Mouse (Mus musculus): ENCODE measurements around the gene Gpr152.
"Not testable (repeated sequence)": the region's sequence is repeated elsewhere in the genome, so short reads cannot be mapped to it uniquely, and the experiment has no call there.

Gpr152 gene

DNA sequence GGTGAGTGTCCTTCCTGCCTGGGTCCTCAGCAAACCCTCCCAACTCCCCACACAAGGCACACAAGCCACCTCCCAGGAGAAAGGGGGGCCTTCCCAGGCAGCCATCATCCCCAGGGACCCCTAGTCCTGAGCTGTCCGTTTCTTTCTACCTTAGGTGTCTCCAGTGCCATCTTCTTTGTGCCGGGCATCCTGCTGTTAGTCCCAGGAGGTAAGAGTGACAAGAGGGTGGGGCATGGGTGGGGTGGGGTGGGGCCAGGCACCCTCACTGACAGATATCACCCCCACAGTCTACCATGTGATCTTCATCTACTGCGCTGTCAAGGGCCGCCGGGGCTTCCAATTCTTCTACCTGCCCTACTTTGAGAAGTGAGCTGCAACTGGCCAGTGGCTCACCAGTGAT is 8.5 kb upstream of the Gpr152 start:
- DNase-seq = no peak

- peak; percentile 12 for DNase-seq
These were observed 7.8 kb upstream of the Gpr152 start for GRCm38 (mm10) chr19:4131768-4132167.

DNA sequence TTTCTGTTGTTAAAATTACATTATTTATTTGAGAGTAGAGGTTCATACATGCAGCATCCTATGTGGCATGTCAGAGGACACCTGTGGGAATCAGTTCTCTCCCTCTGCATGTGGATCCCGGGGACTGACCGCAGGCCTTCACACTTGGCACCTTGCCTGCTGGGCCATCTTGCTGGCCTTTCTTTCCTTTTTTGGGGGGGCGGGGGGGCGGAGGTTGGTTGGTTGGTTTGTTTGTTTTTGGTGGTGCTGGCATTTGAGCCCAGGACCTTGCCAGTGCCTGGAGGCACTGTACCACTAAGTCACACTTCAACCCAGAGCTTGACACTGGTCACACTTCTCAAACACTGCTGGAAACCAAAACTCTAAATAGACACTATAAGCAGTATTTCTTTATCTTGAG is 5.2 kb upstream of the Gpr152 start:
- DNase-seq = no peak

DNA sequence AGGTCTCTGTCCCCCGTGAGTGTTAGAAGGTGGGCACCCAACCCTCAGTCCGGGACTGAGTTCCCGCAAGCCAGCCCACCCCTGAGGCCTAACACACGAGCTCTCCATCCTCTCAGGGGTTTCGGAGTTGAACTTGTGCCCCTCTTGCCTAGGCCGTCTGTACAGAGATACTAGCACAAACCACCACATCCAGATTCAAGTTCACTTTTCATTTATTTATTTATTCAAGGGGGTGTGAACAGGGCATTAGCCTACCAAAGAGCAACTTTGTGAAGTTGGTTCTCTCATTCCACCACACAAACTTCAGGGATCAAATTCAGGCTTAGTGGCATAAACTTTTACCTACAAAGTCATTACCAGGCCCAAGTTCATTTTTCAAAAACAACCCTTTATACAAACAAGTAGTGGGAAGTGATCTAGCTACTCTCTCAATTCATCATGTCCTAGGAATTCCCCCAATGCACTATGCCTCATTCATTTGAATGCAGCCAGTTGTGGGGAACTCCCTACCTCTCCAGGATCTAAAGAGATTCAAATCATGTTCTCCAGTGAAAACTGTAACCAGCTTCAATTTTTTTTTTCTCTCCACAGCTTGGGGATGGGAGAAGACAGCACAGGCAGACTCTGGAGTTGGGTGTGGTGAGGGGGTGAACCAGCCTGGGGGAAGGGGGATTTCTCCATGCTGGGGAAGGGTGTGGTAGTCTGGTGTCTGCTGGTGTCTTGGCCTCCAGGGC is 4.2 kb upstream of the Gpr152 start:
- DNase-seq = not testable (repeated sequence)

- peak; percentile 30 for DNase-seq
These were observed 3.6 kb upstream of the Gpr152 start for GRCm38 (mm10) chr19:4135963-4136345.

GRCm38 (mm10) chr19:4136463-4136862 is 3.1 kb upstream of the Gpr152 start:
- DNase-seq = no peak

DNA sequence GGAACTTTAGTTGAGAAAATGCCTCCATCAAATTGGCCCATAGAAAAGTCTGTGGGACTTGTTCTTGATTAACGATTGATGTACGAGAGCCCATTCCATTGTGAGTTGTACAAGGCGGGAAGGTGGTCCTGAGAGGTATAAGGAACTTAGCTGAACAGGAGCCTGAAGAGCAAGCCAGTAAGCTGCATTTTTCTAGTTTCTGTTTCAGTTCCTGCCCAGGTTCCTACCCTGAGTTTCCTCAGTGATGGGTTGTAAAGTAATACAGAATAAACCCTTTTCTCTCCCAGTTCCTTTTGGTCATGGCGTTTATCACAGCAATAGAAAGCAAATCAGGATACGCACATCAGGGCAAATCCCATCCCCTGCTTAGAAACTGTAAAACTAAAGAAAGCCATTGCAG is 1.7 kb upstream of the Gpr152 start:
- DNase-seq = no peak

DNA sequence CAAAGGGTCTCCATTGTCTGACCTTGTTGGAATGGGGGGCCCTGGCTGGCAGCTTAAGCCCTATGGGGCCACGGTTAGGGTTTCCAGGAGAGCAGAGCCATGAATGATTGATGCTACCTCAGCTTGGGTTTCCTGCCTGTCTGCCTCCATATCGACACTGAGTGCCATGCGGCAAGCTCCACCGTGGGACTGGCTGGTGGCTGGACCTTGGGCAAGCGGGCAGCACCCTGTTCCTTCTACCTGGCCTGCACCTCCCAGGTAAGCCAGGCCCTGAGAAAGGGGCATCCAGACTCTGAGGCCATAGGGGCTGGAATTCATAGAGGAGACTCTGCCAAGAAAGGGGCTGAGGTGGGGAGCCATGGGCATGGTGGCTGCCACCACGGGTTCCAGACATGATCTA is 560 bp downstream of the Gpr152 start:
- no peak for DNase-seq

- DNase-seq = no peak
These were observed 3.0 kb downstream of the Gpr152 start for GRCm38 (mm10) chr19:4142416-4143173.

GRCm38 (mm10) chr19:4143759-4144268 is 4.2 kb downstream of the Gpr152 start, which contains the start of gene Cabp4:
TSS of gene Cabp4 (minus strand) at chr19:4144033.
- no peak for DNase-seq

DNA sequence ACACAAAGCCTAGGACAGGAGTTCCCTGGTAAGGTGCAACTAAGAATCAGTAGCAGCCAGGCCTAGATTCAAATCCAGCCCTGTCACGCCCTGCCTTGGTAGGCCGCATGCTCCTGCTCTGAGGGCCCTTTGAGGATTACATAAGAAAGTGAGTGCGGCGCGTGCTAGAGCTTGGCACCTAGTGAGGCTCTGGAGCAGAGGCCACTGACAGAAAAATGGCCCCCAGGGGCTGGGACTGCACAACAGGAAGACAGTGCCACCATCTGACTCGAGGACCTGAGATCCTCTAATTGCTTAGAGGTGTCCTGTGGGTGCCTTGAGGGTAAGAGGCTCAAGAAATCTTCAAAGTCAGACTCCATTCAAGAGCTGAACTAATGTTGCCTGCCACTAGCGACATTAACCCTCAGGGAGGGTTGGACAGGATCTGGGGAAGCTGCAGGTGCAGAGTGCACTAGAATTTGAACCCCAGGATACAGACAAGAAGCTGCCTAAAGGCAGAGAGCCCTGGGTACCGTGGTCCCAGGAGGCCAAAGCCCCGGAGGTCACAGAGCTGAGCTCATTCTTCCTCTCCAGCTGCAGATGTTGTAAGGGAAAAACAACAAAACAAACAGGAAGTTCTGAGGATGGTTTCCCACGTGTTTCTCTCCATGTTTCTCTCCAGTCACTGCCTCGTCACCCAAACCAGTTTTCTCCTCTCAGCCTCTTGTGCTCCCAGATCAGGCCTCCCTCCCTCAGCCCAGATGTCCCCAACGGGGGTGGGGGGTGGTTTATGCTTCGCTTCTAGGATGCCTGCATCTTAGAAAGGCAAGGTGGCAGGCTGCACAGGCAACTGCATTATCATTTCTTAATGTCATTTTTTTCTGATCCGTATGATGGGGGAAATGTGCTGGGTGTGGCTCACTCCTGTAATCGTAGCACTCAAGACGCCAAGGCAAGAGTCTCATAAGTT is 5.2 kb downstream of the Gpr152 start:
- DNase-seq = no peak

DNA sequence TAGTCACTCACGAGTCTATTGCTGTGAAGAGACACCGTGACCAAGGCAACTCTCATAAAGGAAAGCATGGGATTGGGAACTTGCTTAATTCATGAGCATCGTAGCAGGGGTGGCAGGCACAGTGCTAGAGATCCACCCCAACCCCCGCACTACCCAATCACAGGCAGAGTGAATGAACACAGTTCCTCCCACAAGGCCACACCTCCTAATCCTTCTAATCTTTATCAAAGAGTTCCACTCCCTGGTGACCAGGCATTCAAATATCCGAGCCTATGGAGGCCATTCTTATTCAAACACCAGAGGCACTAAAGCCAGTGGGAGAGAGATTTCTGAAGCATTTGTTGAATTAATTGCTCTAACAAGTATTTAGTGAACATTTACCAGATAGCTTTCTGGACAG is 6.3 kb downstream of the Gpr152 start:
- no peak for DNase-seq

GRCm38 (mm10) chr19:4146366-4147021 is 6.9 kb downstream of the Gpr152 start:
- DNase-seq = no peak

DNA sequence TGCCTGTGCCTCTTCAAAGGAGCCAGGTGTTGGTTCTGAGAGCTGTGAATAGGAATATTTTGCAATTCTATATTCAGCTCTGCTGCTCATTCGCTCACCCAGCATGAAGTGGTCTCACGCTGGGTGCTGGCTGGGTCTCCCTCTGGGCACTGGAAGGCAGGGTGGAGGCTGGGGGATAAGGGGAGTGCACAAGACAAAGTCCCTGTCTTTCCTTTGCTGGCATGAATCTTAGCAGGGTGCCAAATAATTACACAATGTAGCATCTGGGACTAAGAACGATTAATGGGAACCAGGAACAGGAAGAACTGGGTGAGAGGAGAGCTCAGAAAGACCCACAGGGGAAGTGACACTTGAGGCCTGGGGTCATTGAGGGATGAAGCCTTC is 7.4 kb downstream of the Gpr152 start:
- no peak for DNase-seq

GRCm38 (mm10) chr19:4147782-4148490 is 8.3 kb downstream of the Gpr152 start:
- DNase-seq = no peak

- peak; percentile 96 for DNase-seq
These were observed 8.9 kb downstream of the Gpr152 start, which contains the start of gene Coro1b for GRCm38 (mm10) chr19:4148491-4148806. TSS of gene Coro1b (plus strand) at chr19:4148619.

GRCm38 (mm10) chr19:4148819-4149218 is 9.2 kb downstream of the Gpr152 start:
- DNase-seq = no peak

DNA sequence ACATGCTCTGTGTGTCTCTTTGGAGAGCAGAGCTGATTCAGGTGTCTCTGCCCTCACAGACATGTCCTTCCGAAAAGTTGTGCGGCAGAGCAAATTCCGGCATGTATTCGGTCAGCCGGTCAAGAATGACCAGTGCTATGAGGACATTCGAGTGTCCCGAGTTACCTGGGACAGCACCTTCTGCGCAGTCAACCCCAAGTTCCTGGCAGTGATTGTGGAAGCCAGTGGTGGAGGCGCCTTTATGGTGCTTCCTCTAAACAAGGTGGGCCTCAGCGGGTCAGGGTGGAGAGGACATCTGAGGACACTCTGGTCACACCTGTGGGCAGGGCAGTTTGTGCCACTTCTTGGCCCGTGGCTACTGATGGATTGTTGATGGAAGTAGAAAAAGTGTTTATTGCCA is 9.7 kb downstream of the Gpr152 start:
- DNase-seq = no peak

- no peak for DNase-seq
These were observed 10.3 kb downstream of the Gpr152 start for GRCm38 (mm10) chr19:4149764-4150461.

DNA sequence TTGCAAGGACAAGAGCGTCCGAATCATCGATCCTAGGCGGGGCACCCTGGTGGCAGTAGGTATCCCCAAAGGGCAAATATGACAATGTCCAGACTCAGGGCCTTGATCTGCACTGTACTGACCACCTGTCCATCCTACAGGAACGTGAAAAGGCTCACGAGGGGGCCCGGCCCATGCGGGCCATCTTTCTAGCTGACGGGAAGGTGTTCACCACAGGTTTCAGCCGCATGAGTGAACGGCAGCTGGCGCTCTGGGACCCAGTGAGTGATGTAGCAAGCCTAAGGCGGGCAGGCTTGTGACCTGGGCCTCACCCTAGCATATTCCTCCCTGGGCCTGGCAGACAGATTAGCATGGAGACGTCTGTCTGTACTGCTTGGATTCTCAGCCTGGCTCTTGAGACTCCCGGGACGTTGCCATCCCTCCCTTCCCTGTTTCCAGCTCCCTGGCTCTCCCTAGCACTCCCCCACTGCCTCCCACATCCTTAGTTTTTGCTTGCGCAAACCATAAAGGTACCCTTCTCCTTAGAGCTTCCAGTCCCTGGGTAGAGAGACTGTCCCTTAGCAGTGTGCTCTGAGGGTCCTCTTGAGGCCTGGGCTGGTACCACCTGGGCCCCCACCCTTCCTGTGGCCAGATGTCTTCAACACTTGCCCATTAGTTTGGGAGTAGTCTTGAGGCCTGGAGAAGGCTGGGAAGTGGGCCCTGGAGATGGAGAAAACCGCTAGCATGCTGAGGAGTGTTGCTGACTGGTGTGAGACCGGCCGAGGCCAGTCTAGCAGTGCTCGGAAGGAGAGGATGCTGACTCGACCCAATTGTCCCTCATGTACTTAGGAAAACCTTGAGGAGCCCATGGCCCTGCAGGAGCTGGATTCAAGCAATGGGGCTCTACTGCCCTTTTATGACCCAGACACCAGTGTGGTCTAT is 11.2 kb downstream of the Gpr152 start:
- no peak for DNase-seq

Measured in retina, postnatal 1 day (tissue).